Mouse (Mus musculus) neural tube, embryonic 15.5 days (tissue): Measurements from ENCODE around the gene Mto1. TPM values are rescaled to one million over a fixed set of nuclear protein-coding genes. Genes with fewer than 3 reads are reported as not detected.
A peak's percentile ranks its signal among the peaks of the same experiment; 100 is the strongest.
"Not testable (repeated sequence)": the region's sequence is repeated elsewhere in the genome, so short reads cannot be mapped to it uniquely, and the experiment has no call there.

Experiments
- ATAC-seq: fragments of 200-750 bp; cut with Nextera tagmentation; 2 replicates; pipeline ENCODE4 v1.8.0; 2017; ENCODE audit warnings: mild to moderate bottlenecking, moderate TSS enrichment, moderate library complexity; ENCODE audit not compliant: low FRiP score
- H3K27ac ChIP-seq: fragments of 300-500 bp; sonication (generic); replicated peaks from 2 replicates; pipeline ENCODE4 v1.5.1; 2015; ENCODE audit warnings: mild to moderate bottlenecking, inconsistent platforms
- H3K27me3 ChIP-seq: fragments of 300-500 bp; sonication (generic); replicated peaks from 2 replicates; pipeline ENCODE4 v1.6.1; 2015; ENCODE audit warnings: inconsistent platforms
- H3K36me3 ChIP-seq: fragments of 300-500 bp; sonication (generic); 2 replicates; pipeline ENCODE4 v1.6.1; 2015; ENCODE audit warnings: inconsistent platforms
- H3K4me1 ChIP-seq: fragments of 300-500 bp; sonication (generic); 2 replicates; pipeline ENCODE4 v1.6.1; 2015; ENCODE audit warnings: inconsistent platforms
- H3K4me2 ChIP-seq: fragments of 300-500 bp; sonication (generic); 2 replicates; pipeline ENCODE4 v1.6.1; 2015; ENCODE audit warnings: inconsistent platforms, mild to moderate bottlenecking, moderate library complexity
- H3K4me3 ChIP-seq: fragments of 300-500 bp; sonication (generic); replicated peaks from 2 replicates; pipeline ENCODE4 v1.5.1; 2015; ENCODE audit warnings: mild to moderate bottlenecking, inconsistent platforms
- H3K9ac ChIP-seq: fragments of 300-500 bp; sonication (generic); replicated peaks from 2 replicates; pipeline ENCODE4 v1.6.1; 2015; ENCODE audit warnings: mild to moderate bottlenecking, inconsistent platforms
- H3K9me3 ChIP-seq: fragments of 300-500 bp; sonication (generic); replicated peaks from 2 replicates; pipeline ENCODE4 v1.6.1; 2016; ENCODE audit warnings: inconsistent platforms
- WGBS: fragments of 180-500 bp; shearing (Covaris S2); methylation state at CpG from one replicate; pipeline ENCODE4 v1.1.7; 2015; ENCODE audit warnings: mixed read lengths; 5-methylcytosine and 5-hydroxymethylcytosine counted together
- polyA plus RNA-seq: library from polyadenylated mRNA; unstranded; fragments of >200 nt; fragmentation: Nextera tagmentation; extraction: Ambion mirVana; gene quantifications from 2 replicates; pipeline ENCODE4 v1.2.1, GENCODE M21; 2015

The Mto1 gene
- polyA plus RNA-seq, 1 experiment from 2014 or later: 30.0 TPM

- Histone ChIP-seq H3K27ac (no peak overlapping the region), H3K9me3 (no peaks in the 10 kb centered on the region), H3K9ac (no peak overlapping the region), H3K4me1 (peaks cover 10% of the 10 kb centered on the region), H3K4me3 (no peak overlapping the region), H3K4me2 (no peak overlapping the region), H3K27me3 (no peaks in the 10 kb centered on the region), H3K36me3 (peaks cover 3% of the 10 kb centered on the region)
- no peak for ATAC-seq
- WGBS: 91% methylated on average over 16 of the region's 16 CpGs
Observed at GRCm38 (mm10) chr9:78508106-78508786, 60.2 kb downstream of the Mto1 start.

GRCm38 (mm10) chr9:78511705-78512104 is 63.7 kb downstream of the Mto1 start:
- H3K4me1 ChIP-seq: no peaks in the 10 kb centered on the region
- H3K27ac ChIP-seq: no peak overlapping the region
- ATAC-seq: no peak
- H3K4me2 ChIP-seq: no peak overlapping the region
- H3K9ac ChIP-seq: no peak overlapping the region
- 98% methylated on average over 5 of the region's 5 CpGs for WGBS
- no peaks in the 10 kb centered on the region for H3K27me3 ChIP-seq
- H3K4me3 ChIP-seq: no peak overlapping the region
- H3K9me3 ChIP-seq: no peaks in the 10 kb centered on the region
- peaks cover 3% of the 10 kb centered on the region for H3K36me3 ChIP-seq

- Histone ChIP-seq H3K9ac (no peak overlapping the region), H3K27ac (no peak overlapping the region)
Observed at GRCm38 (mm10) chr9:78513776-78514500, 65.9 kb downstream of the Mto1 start.

GRCm38 (mm10) chr9:78514681-78515080 is 66.7 kb downstream of the Mto1 start:
- H3K4me3 ChIP-seq: no peak overlapping the region
- H3K27me3 ChIP-seq: no peaks in the 10 kb centered on the region
- ATAC-seq: no peak
- H3K9me3 ChIP-seq: no peaks in the 10 kb centered on the region
- 87% methylated on average over 4 of the region's 4 CpGs for WGBS
- peaks cover under 1% of the 10 kb centered on the region; the same call in 1 of the 2 replicates for H3K4me1 ChIP-seq
- no peaks in the 10 kb centered on the region; the same call in 1 of the 2 replicates for H3K36me3 ChIP-seq
- H3K9ac ChIP-seq: no peak overlapping the region
- H3K4me2 ChIP-seq: no peak overlapping the region
- no peak overlapping the region for H3K27ac ChIP-seq

More at GRCm38 (mm10) chr9:78513776-78514500, 65.9 kb downstream of the Mto1 start:
- Histone ChIP-seq H3K27me3 (no peaks in the 10 kb centered on the region), H3K4me2 (no peak overlapping the region), H3K9me3 (no peaks in the 10 kb centered on the region), H3K4me3 (no peak overlapping the region), H3K36me3 (peaks cover 2% of the 10 kb centered on the region), H3K4me1 (no peaks in the 10 kb centered on the region)
- 80% methylated on average over 6 of the region's 6 CpGs for WGBS
- no peak for ATAC-seq

- no peak overlapping the region for H3K27ac ChIP-seq
- no peak overlapping the region for H3K4me2 ChIP-seq
- H3K36me3 ChIP-seq: no peaks in the 10 kb centered on the region; the same call in 1 of the 2 replicates
- WGBS: 78% methylated on average over 3 of the region's 3 CpGs
- ATAC-seq: no peak
- H3K9ac ChIP-seq: no peak overlapping the region
- peaks cover 15% of the 10 kb centered on the region for H3K4me1 ChIP-seq
- H3K27me3 ChIP-seq: no peaks in the 10 kb centered on the region
- H3K9me3 ChIP-seq: no peaks in the 10 kb centered on the region
- no peak overlapping the region for H3K4me3 ChIP-seq
Observed at GRCm38 (mm10) chr9:78516125-78516524, 68.1 kb downstream of the Mto1 start.

- not testable (repeated sequence) for H3K36me3 ChIP-seq, H3K4me2 ChIP-seq, H3K27ac ChIP-seq, H3K9ac ChIP-seq, H3K4me3 ChIP-seq, ATAC-seq, H3K9me3 ChIP-seq, H3K27me3 ChIP-seq
- WGBS: 77% methylated on average over 3 of the region's 3 CpGs
- peaks cover 21% of the 10 kb centered on the region for H3K4me1 ChIP-seq
Observed at GRCm38 (mm10) chr9:78517237-78517636, 69.2 kb downstream of the Mto1 start.

- WGBS: 4% methylated on average over 15 of the region's 15 CpGs
- Histone ChIP-seq H3K4me3 (peak overlapping the region; percentile 49), H3K9ac (peak overlapping the region; percentile 61), H3K4me1 (peaks cover 21% of the 10 kb centered on the region), H3K27ac (peak overlapping the region; percentile 77), H3K36me3 (no peaks in the 10 kb centered on the region), H3K27me3 (no peaks in the 10 kb centered on the region), H3K4me2 (peak overlapping the region; percentile 88), H3K9me3 (no peaks in the 10 kb centered on the region)
- ATAC-seq: peak; percentile 80
Observed at GRCm38 (mm10) chr9:78520127-78520779, 72.2 kb downstream of the Mto1 start.

GRCm38 (mm10) chr9:78520780-78521601 is 73.0 kb downstream of the Mto1 start:
- Histone ChIP-seq H3K36me3 (no peaks in the 10 kb centered on the region), H3K27me3 (no peaks in the 10 kb centered on the region), H3K27ac (peak overlapping the region; percentile 77), H3K9ac (peak overlapping the region; percentile 61), H3K4me3 (peak overlapping the region; percentile 49), H3K4me2 (peak overlapping the region; percentile 88), H3K4me1 (peaks cover 21% of the 10 kb centered on the region), H3K9me3 (no peaks in the 10 kb centered on the region)
- 2% methylated on average over 40 of the region's 40 CpGs for WGBS
- ATAC-seq: peak; percentile 73

- peak overlapping the region; percentile 77 for H3K27ac ChIP-seq
- no peaks in the 10 kb centered on the region for H3K36me3 ChIP-seq
- peak overlapping the region; percentile 88 for H3K4me2 ChIP-seq
- H3K9me3 ChIP-seq: no peaks in the 10 kb centered on the region
- 36% methylated on average over 14 of the region's 14 CpGs for WGBS
- peak overlapping the region; percentile 49 for H3K4me3 ChIP-seq
- H3K27me3 ChIP-seq: no peaks in the 10 kb centered on the region
- ATAC-seq: peak; percentile 16
- H3K9ac ChIP-seq: peak overlapping the region; percentile 61
- peaks cover 23% of the 10 kb centered on the region for H3K4me1 ChIP-seq
Observed at GRCm38 (mm10) chr9:78521689-78522088, 73.7 kb downstream of the Mto1 start.
